Comparison of ENCODE assay signal across 9 mouse cellular contexts in genomic region chr3:93537068-93537576, GRCm38 (mm10). TPM values are rescaled to one million over a fixed set of nuclear protein-coding genes. Genes with fewer than 3 reads are reported as not detected.
DNase-seq lines count a peak whose midpoint lies in the region; TF ChIP-seq lines count a peak whose summit lies in the region.
"Had no signal": no experiment of that assay in that cellular context is flagged by ENCODE, and none has a peak within 500 bp of the region (broad histone marks: within the 10 kb centered on the region; RNA-seq: fewer than 3 reads in every experiment).

No protein-coding gene starts in this region.

- TF ChIP-seq POLR2A in cerebellum, adult 2 months (IDR thresholded peaks at IDR 0.05; ENCODE audit: borderline replicate concordance, insufficient read depth, low read length) = no peak

- no peak overlapping the region for H3K27ac ChIP-seq in heart, embryonic 10.5 days
- no peak overlapping the region for H3K27ac ChIP-seq in cerebellum, adult 2 months (ENCODE audit: insufficient read depth, low read length)
- no peak overlapping the region for H3K27ac ChIP-seq in limb, embryonic 10.5 days
- H3K27ac ChIP-seq: hindbrain, embryonic 15.5 days had no signal

- intact Hi-C loops in left cerebral cortex, postnatal 4 days (cut with DNase I) = no loop called here

- H3K4me3 ChIP-seq in heart, embryonic 10.5 days = no peak overlapping the region
- no peak overlapping the region for H3K4me3 ChIP-seq in cerebellum, adult 2 months (replicated peaks; ENCODE audit: insufficient read depth, low read depth, low read length)
- no peak overlapping the region for H3K4me3 ChIP-seq in limb, embryonic 10.5 days
- H3K4me3 ChIP-seq: hindbrain, embryonic 15.5 days had no signal

- H3K4me1 ChIP-seq in heart, embryonic 10.5 days = no peaks in the 10 kb centered on the region
- no peaks in the 10 kb centered on the region for H3K4me1 ChIP-seq in cerebellum, adult 2 months (ENCODE audit: control insufficient read depth, insufficient read depth, low read length)
- no peaks in the 10 kb centered on the region for H3K4me1 ChIP-seq in limb, embryonic 10.5 days
- H3K4me1 ChIP-seq: hindbrain, embryonic 15.5 days had no signal

- H3K36me3 ChIP-seq in heart, embryonic 10.5 days = no peaks in the 10 kb centered on the region
- no peaks in the 10 kb centered on the region for H3K36me3 ChIP-seq in limb, embryonic 10.5 days
- H3K36me3 ChIP-seq: hindbrain, embryonic 15.5 days had no signal

- H3K27me3 ChIP-seq in heart, embryonic 10.5 days (ENCODE audit: insufficient read depth, poor library complexity, severe bottlenecking) = no peaks in the 10 kb centered on the region
- no peaks in the 10 kb centered on the region for H3K27me3 ChIP-seq in cerebellum, adult 2 months (ENCODE audit: control insufficient read depth, insufficient read depth, low read length)
- H3K27me3 ChIP-seq in limb, embryonic 10.5 days (ENCODE audit: low read depth, poor library complexity, severe bottlenecking) = no peaks in the 10 kb centered on the region
- H3K27me3 ChIP-seq: hindbrain, embryonic 15.5 days had no signal

- 48% methylated on average over 2 of the region's 2 CpGs for WGBS in heart, embryonic 10.5 days
- WGBS in cerebellum, adult 2 months = 45% methylated on average over 2 of the region's 2 CpGs
- WGBS in limb, embryonic 10.5 days = 78% methylated on average over 2 of the region's 2 CpGs

- peak; percentile 16 for DNase-seq in ES-CJ7 (ENCODE audit: low read depth, low spot score)
- peak; percentile 84 for DNase-seq in adrenal gland, adult 2 months
- peak; percentile 86 for DNase-seq in heart, embryonic 10.5 days (ENCODE audit: low spot score)
- peak; percentile 70 for DNase-seq in kidney, postnatal 14 days
- no peak for DNase-seq in cerebellum, adult 2 months
- DNase-seq in limb, embryonic 10.5 days (ENCODE audit: low spot score) = no peak
- DNase-seq in left cerebral cortex, postnatal 4 days = no peak
- DNase-seq in left cerebral cortex, adult 9 months (ENCODE audit: low spot score in 2 of 2) = no peak

- H3K9me3 ChIP-seq in heart, embryonic 10.5 days = no peaks in the 10 kb centered on the region
- no peaks in the 10 kb centered on the region for H3K9me3 ChIP-seq in limb, embryonic 10.5 days (replicated peaks)
- H3K9me3 ChIP-seq: hindbrain, embryonic 15.5 days had no signal

- no peak for TF ChIP-seq CTCF in cerebellum, adult 2 months (IDR thresholded peaks at IDR 0.05; ENCODE audit: borderline replicate concordance, insufficient read depth, low read depth, low read length)

RNA-seq across cellular contexts. Expression of gene S100a11, which starts 16.8 kb away (rescaled TPM):
- 100 to 1,000 TPM; 210 to 267 TPM for total RNA-seq in adrenal gland, adult 2 months (2021)
- polyA plus RNA-seq in adrenal gland, adult 2 months (2012; rRNA removed) = 33.0 and 44.4 TPM in 2 replicates
- 430 and 549 TPM in 2 replicates for polyA plus RNA-seq in heart, embryonic 10.5 days (2016; fragmentation: Nextera tagmentation; extraction: Ambion mirVana)
- polyA plus RNA-seq in cerebellum, adult 2 months (2012; rRNA removed) = 25.5 and 25.9 TPM in 2 replicates
- 241 and 293 TPM in 2 replicates for polyA plus RNA-seq in limb, embryonic 10.5 days (2016; fragmentation: Nextera tagmentation; extraction: Ambion mirVana)
- 10 to 100 TPM; 33.3 to 35.2 TPM for total RNA-seq in left cerebral cortex, postnatal 4 days (2021)

RNA-seq across cellular contexts. Expression of gene S100a10, which starts 17.8 kb away (rescaled TPM):
- 100 to 1,000 TPM; 173 to 196 TPM for total RNA-seq in adrenal gland, adult 2 months (2021)
- 16.3 and 17.7 TPM in 2 replicates for polyA plus RNA-seq in adrenal gland, adult 2 months (2012; rRNA removed)
- polyA plus RNA-seq in heart, embryonic 10.5 days (2016; fragmentation: Nextera tagmentation; extraction: Ambion mirVana) = 192 and 203 TPM in 2 replicates
- polyA plus RNA-seq in cerebellum, adult 2 months (2012; rRNA removed) = 60.1 and 60.6 TPM in 2 replicates
- 74.9 and 78.4 TPM in 2 replicates for polyA plus RNA-seq in limb, embryonic 10.5 days (2016; fragmentation: Nextera tagmentation; extraction: Ambion mirVana)
- total RNA-seq in left cerebral cortex, postnatal 4 days (2021) = 100 to 1,000 TPM in 1 of 2 experiments, 10 to 100 TPM in 1; 94.7 to 100 TPM

Comparison
In these comparisons a context has a peak if more than half of its experiments do, and no peak if none do; other contexts are left out.
1. DNase-seq: peak in ES-CJ7 (single experiment), adrenal gland, adult 2 months (single experiment), heart, embryonic 10.5 days (single experiment) and kidney, postnatal 14 days (single experiment); none in cerebellum, adult 2 months (0 of 2), limb, embryonic 10.5 days (single experiment), left cerebral cortex, postnatal 4 days (single experiment) and left cerebral cortex, adult 9 months (0 of 2).